Mouse (Mus musculus) myocyte (in vitro differentiated cells): ENCODE results near the gene Bcorl1. TPM values are rescaled to one million over a fixed set of nuclear protein-coding genes. Genes with fewer than 3 reads are reported as not detected.
A peak's percentile ranks its signal among the peaks of the same experiment; 100 is the strongest.

Source experiments
- H3K27me3 ChIP-seq: one replicate; pipeline ENCODE4 v1.6.1; 2011; ENCODE audit not compliant: control insufficient read depth, insufficient read depth, insufficient read length
- H3K36me3 ChIP-seq: one replicate; pipeline ENCODE4 v1.6.1; 2011; ENCODE audit not compliant: control insufficient read depth, insufficient read depth
- H3K4me2 ChIP-seq: one replicate; pipeline ENCODE4 v1.6.1; 2011; ENCODE audit warnings: low read depth, control low read depth
- H3K4me3 ChIP-seq: one replicate; pipeline ENCODE4 v1.5.1; 2011; ENCODE audit warnings: mild to moderate bottlenecking, control low read depth, moderate library complexity
- H3K79me2 ChIP-seq: one replicate; pipeline ENCODE4 v1.6.1; 2011; ENCODE audit not compliant: control insufficient read depth, insufficient read depth
- H3ac ChIP-seq: one replicate; pipeline ENCODE4 v1.6.1; 2011; ENCODE audit not compliant: control insufficient read depth, insufficient read length
- CEBPB ChIP-seq: IDR thresholded peaks from 2 replicates; pipeline ENCODE4 v1.6.1; 2011; ENCODE audit warnings: mild to moderate bottlenecking, moderate library complexity; ENCODE audit not compliant: poor library complexity, insufficient read depth, severe bottlenecking
- E2F4 ChIP-seq: IDR thresholded peaks from one replicate; pipeline ENCODE4 v1.6.1; 2011; ENCODE audit warnings: mild to moderate bottlenecking, control low read depth, moderate library complexity; ENCODE audit not compliant: insufficient read depth
- MAX ChIP-seq: IDR thresholded peaks from one replicate; pipeline ENCODE4 v1.6.1; 2011; ENCODE audit warnings: low read depth, mild to moderate bottlenecking, control low read depth
- MYOD1 ChIP-seq, 3 experiments: IDR thresholded peaks; one replicate each; pipeline ENCODE4 v1.6.1; 2011; ENCODE audit warnings: control low read depth in 2 of 3, low read depth in 2 of 3, mild to moderate bottlenecking in 2 of 3, moderate library complexity in 1 of 3; ENCODE audit not compliant: insufficient read length in 2 of 3, control insufficient read depth in 1 of 3
- MYOG ChIP-seq, 3 experiments: IDR thresholded peaks; one replicate each; pipeline ENCODE4 v1.6.1; 2011; ENCODE audit warnings: control low read depth in 2 of 3, low read depth in 2 of 3, mild to moderate bottlenecking in 2 of 3; ENCODE audit not compliant: insufficient read length in 2 of 3, control insufficient read depth in 1 of 3, insufficient read depth in 1 of 3
- POLR2A ChIP-seq: IDR thresholded peaks from one replicate; pipeline ENCODE4 v1.6.1; 2011; ENCODE audit warnings: low read depth, mild to moderate bottlenecking, control low read depth, moderate library complexity; ENCODE audit not compliant: insufficient read length
- POLR2AphosphoS2 ChIP-seq: IDR thresholded peaks from one replicate; pipeline ENCODE4 v1.6.1; 2011; ENCODE audit warnings: low read depth, control low read depth; ENCODE audit not compliant: insufficient read length
- REST ChIP-seq: IDR thresholded peaks from one replicate; pipeline ENCODE4 v1.6.1; 2011; ENCODE audit warnings: mild to moderate bottlenecking, control low read depth, moderate library complexity; ENCODE audit not compliant: insufficient read depth, insufficient read length
- SRF ChIP-seq: IDR thresholded peaks from one replicate; pipeline ENCODE4 v1.6.1; 2011; ENCODE audit warnings: low read depth; ENCODE audit not compliant: control insufficient read depth, insufficient read length
- TCF12 ChIP-seq: IDR thresholded peaks from one replicate; pipeline ENCODE4 v1.6.1; 2011; ENCODE audit warnings: mild to moderate bottlenecking, control low read depth; ENCODE audit not compliant: poor library complexity, insufficient read depth, severe bottlenecking
- TCF3 ChIP-seq: IDR thresholded peaks from one replicate; pipeline ENCODE4 v1.6.1; 2011; ENCODE audit warnings: low read depth, control low read depth; ENCODE audit not compliant: insufficient read length
- USF1 ChIP-seq: IDR thresholded peaks from one replicate; pipeline ENCODE4 v1.6.1; 2011; ENCODE audit warnings: low read depth, mild to moderate bottlenecking, control low read depth, moderate library complexity
- polyA plus RNA-seq: library from polyadenylated mRNA; unstranded; fragments of >200 nt; fragmentation: generic; extraction: Trizol; gene quantifications from one replicate; pipeline ENCODE4 v1.2.1, GENCODE M21; 2012; ENCODE audit warnings: missing spikeins

Bcorl1 gene
- polyA plus RNA-seq, result 4.5 TPM

GRCm38 (mm10) chrX:48341141-48341540, at the start of gene Bcorl1:
Gene Bcorl1, plus strand, starts transcription at chrX:48341358.
- Histone ChIP-seq H3K4me3 (peak within 1 kb of the TSS; percentile 48), H3ac (peak within 1 kb of the TSS; percentile 70), H3K27me3 (no peaks in the 10 kb centered on the region), H3K36me3 (no peaks in the 10 kb centered on the region), H3K79me2 (no peaks in the 10 kb centered on the region), H3K4me2 (peak within 1 kb of the TSS; percentile 77)
- no peak for TF ChIP-seq MAX
- TF ChIP-seq MYOD1 (IDR thresholded peaks at IDR 0.05; ENCODE audit: control insufficient read depth in 1 of 3, insufficient read length in 2 of 3, low read depth in 2 of 3), result no peak
- TF ChIP-seq CEBPB, result no peak
- no peak for TF ChIP-seq TCF3
- no peak for TF ChIP-seq USF1
- no peak for TF ChIP-seq POLR2AphosphoS2
- no peak for TF ChIP-seq MYOG (IDR thresholded peaks at IDR 0.05; ENCODE audit: control insufficient read depth in 1 of 3, insufficient read depth in 1 of 3, insufficient read length in 2 of 3, low read depth in 2 of 3)
- TF ChIP-seq POLR2A, result no peak
- no peak for TF ChIP-seq SRF
- no peak for TF ChIP-seq REST
- no peak for TF ChIP-seq E2F4
- TF ChIP-seq TCF12, result no peak

DNA sequence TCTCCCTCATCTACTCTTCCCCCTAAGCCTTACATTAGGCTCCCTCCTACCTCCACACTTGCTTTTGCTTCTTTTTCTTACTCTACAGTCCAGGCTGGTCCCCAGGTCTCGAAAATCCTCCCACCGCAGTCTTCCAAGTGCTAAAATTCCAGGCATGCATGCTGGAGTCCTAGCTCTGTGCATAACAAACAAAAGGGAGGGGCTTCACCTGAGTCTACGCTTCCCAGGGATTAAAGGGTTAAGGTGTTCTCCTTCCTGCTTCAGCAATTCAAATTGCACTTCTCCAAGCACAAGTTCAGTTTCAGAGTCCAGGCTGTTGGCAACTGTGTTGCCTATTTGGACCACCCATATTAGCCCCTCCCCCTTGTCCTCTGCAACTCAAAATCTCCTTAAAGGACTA, 49.7 kb upstream of the Bcorl1 start:
- no peak overlapping the region for H3ac ChIP-seq
- no peaks in the 10 kb centered on the region for H3K79me2 ChIP-seq
- TF ChIP-seq E2F4, result no peak
- no peak for TF ChIP-seq MAX
- no peak for TF ChIP-seq MYOG (IDR thresholded peaks at IDR 0.05; ENCODE audit: control insufficient read depth in 1 of 3, insufficient read depth in 1 of 3, insufficient read length in 2 of 3, low read depth in 2 of 3)
- no peak for TF ChIP-seq POLR2A
- no peak for TF ChIP-seq SRF
- no peak for TF ChIP-seq TCF12
- TF ChIP-seq CEBPB, result no peak
- TF ChIP-seq MYOD1 (IDR thresholded peaks at IDR 0.05; ENCODE audit: control insufficient read depth in 1 of 3, insufficient read length in 2 of 3, low read depth in 2 of 3), result no peak
- no peak for TF ChIP-seq POLR2AphosphoS2
- no peaks in the 10 kb centered on the region for H3K27me3 ChIP-seq
- H3K4me3 ChIP-seq, result no peak overlapping the region
- no peak overlapping the region for H3K4me2 ChIP-seq
- no peaks in the 10 kb centered on the region for H3K36me3 ChIP-seq

GRCm38 (mm10) chrX:48305356-48305755, 35.8 kb upstream of the Bcorl1 start:
- no peak overlapping the region for H3K4me3 ChIP-seq
- TF ChIP-seq USF1 (no peak), POLR2A (no peak)

GRCm38 (mm10) chrX:48310706-48311517, 30.2 kb upstream of the Bcorl1 start:
- no peak for TF ChIP-seq REST
- no peak for TF ChIP-seq TCF12
- no peak for TF ChIP-seq TCF3
- TF ChIP-seq USF1, result no peak
- no peak for TF ChIP-seq CEBPB
- TF ChIP-seq MAX, result no peak
- no peak for TF ChIP-seq POLR2AphosphoS2
- no peak for TF ChIP-seq E2F4
- TF ChIP-seq SRF, result no peak
- TF ChIP-seq POLR2A, result no peak
- TF ChIP-seq MYOD1 (IDR thresholded peaks at IDR 0.05; ENCODE audit: control insufficient read depth in 1 of 3, insufficient read length in 2 of 3, low read depth in 2 of 3), result no peak
- no peak for TF ChIP-seq MYOG (IDR thresholded peaks at IDR 0.05; ENCODE audit: control insufficient read depth in 1 of 3, insufficient read depth in 1 of 3, insufficient read length in 2 of 3, low read depth in 2 of 3)
- H3ac ChIP-seq, result no peak overlapping the region
- no peaks in the 10 kb centered on the region for H3K36me3 ChIP-seq
- no peak overlapping the region for H3K4me3 ChIP-seq
- no peak overlapping the region for H3K4me2 ChIP-seq
- H3K79me2 ChIP-seq, result no peaks in the 10 kb centered on the region
- no peaks in the 10 kb centered on the region for H3K27me3 ChIP-seq

More at GRCm38 (mm10) chrX:48305356-48305755, 35.8 kb upstream of the Bcorl1 start:
- Histone ChIP-seq H3K27me3 (no peaks in the 10 kb centered on the region), H3K36me3 (no peaks in the 10 kb centered on the region), H3ac (no peak overlapping the region), H3K79me2 (no peaks in the 10 kb centered on the region), H3K4me2 (no peak overlapping the region)

- Histone ChIP-seq H3ac (no peak overlapping the region), H3K27me3 (no peaks in the 10 kb centered on the region), H3K36me3 (no peaks in the 10 kb centered on the region), H3K79me2 (no peaks in the 10 kb centered on the region), H3K4me2 (no peak overlapping the region), H3K4me3 (no peak overlapping the region)
- TF ChIP-seq TCF12 (no peak), MYOG (IDR thresholded peaks at IDR 0.05; ENCODE audit: control insufficient read depth in 1 of 3, insufficient read depth in 1 of 3, insufficient read length in 2 of 3, low read depth in 2 of 3) (no peak), POLR2AphosphoS2 (no peak), SRF (no peak), USF1 (no peak), REST (no peak), POLR2A (no peak), MAX (no peak), MYOD1 (IDR thresholded peaks at IDR 0.05; ENCODE audit: control insufficient read depth in 1 of 3, insufficient read length in 2 of 3, low read depth in 2 of 3) (no peak), TCF3 (no peak), E2F4 (no peak), CEBPB (no peak)
Measured at GRCm38 (mm10) chrX:48311727-48312126, 29.4 kb upstream of the Bcorl1 start.
